Mouse (Mus musculus) adrenal gland, postnatal 10 days (tissue): Measurements from ENCODE around the gene Clasp1. TPM values are rescaled to one million over a fixed set of nuclear protein-coding genes. Genes with fewer than 3 reads are reported as not detected.

ENCODE experiments used
- DNase-seq: peaks from one replicate; pipeline ENCODE4 v3.0.0; 2021; ENCODE audit warnings: mixed read lengths
- total RNA-seq, 2 experiments: library from RNA; stranded (reverse); gene quantifications; 2 replicates each; pipeline ENCODE4 v1.2.3; 2021

The Clasp1 gene
- total RNA-seq, 2 experiments from 2014 or later = 39.7 to 60.7 TPM

GRCm38 (mm10) chr1:118402966-118403365 is 14.1 kb downstream of the Clasp1 start:
- no peak for DNase-seq

- no peak for DNase-seq
These were observed 14.6 kb downstream of the Clasp1 start for GRCm38 (mm10) chr1:118403440-118403839.

- DNase-seq = no peak
These were observed 18.9 kb downstream of the Clasp1 start for GRCm38 (mm10) chr1:118407586-118408250.

GRCm38 (mm10) chr1:118409249-118409648 is 20.4 kb downstream of the Clasp1 start:
- no peak for DNase-seq

- DNase-seq = no peak
These were observed 22.0 kb downstream of the Clasp1 start for GRCm38 (mm10) chr1:118410824-118411223.

GRCm38 (mm10) chr1:118413169-118413568 is 24.3 kb downstream of the Clasp1 start:
- DNase-seq = no peak

- DNase-seq = no peak
These were observed 28.3 kb downstream of the Clasp1 start for GRCm38 (mm10) chr1:118417047-118417730.

DNA sequence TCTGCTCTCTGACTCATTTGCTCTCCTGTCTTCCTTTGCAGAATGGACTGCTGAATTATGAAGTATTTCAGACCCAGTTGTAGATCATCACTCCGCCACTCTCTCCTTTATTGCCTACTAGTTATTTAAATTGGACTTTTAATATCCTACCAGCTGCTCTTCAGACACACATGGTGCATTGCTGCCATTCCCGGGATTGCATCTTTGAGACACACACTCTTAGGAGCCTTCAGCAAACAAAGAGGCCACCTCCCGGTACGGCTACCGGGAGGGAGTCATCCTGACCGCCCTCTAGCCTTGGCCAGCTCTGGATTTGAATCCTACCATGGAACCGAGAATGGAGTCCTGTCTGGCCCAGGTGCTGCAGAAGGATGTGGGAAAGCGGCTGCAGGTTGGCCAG is 30.5 kb downstream of the Clasp1 start:
- no peak for DNase-seq

- DNase-seq = no peak
These were observed 32.3 kb downstream of the Clasp1 start for GRCm38 (mm10) chr1:118421149-118421548.

GRCm38 (mm10) chr1:118422812-118423211 is 34.0 kb downstream of the Clasp1 start:
- DNase-seq = no peak

DNA sequence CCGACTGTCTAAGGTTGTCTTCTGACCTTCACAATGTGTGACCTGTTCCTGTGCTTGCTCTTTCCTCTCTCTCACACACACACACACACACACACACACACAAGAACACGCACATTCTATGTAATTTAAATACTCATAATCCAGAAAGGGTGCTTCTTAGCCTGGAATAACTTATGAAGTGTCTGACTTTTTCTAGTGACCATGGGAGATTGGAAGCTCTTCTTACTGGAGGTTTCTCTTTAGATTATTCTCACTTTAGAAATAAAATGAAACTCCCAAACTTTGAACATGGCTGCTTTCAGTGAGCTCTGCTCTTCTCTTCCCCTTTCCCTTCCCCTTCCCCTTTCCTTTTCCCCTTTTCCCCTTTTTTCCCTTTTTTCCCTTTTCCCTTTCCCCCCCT is 37.1 kb downstream of the Clasp1 start:
- no peak for DNase-seq

GRCm38 (mm10) chr1:118428354-118429084 is 39.7 kb downstream of the Clasp1 start:
- no peak for DNase-seq

GRCm38 (mm10) chr1:118431548-118431947 is 42.7 kb downstream of the Clasp1 start:
- no peak for DNase-seq

GRCm38 (mm10) chr1:118435001-118435473 is 46.2 kb downstream of the Clasp1 start:
- peak; percentile 22 for DNase-seq

DNA sequence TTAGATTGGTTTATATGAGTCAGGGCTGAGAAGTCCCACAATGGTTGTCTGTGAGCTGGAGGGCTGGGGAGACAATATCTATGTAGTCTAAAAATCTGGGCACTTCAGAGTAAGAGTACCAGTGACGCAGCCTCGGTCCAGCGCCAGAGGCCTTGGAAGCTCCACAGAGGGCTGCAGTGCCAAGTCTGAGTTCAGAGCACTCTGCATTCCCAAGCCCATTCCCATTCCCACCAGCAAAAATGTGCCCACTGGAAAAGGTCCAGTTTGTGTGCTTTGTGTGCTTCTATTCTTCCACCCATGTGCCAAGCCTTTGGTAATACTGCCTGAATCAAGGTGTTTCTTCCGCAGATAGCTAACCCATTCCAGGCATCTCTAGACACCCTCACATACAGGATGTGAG is 49.0 kb downstream of the Clasp1 start:
- DNase-seq = peak; percentile 33

GRCm38 (mm10) chr1:118438332-118438731 is 49.5 kb downstream of the Clasp1 start:
- DNase-seq = no peak

DNA sequence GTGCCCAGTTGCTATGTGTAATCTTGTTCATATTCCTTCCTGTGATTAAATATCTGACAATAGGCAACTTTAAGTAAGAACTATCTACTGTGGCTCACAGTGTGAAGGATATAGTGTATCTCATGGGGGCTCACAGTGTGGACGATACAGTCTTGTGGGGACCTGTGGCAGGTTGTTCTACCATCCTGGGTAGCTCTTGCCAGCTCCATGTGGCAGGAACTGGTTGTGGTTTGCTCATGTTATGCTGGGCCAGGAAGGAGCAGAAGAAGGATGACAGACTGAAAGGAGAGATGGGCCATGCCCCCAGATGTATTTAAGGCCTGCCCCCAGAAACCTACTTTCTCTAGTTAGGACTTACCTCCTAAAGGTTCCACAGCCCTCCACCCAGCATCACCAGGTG is 51.7 kb downstream of the Clasp1 start:
- DNase-seq = no peak

- no peak for DNase-seq
These were observed 55.6 kb downstream of the Clasp1 start for GRCm38 (mm10) chr1:118444420-118444819.

DNA sequence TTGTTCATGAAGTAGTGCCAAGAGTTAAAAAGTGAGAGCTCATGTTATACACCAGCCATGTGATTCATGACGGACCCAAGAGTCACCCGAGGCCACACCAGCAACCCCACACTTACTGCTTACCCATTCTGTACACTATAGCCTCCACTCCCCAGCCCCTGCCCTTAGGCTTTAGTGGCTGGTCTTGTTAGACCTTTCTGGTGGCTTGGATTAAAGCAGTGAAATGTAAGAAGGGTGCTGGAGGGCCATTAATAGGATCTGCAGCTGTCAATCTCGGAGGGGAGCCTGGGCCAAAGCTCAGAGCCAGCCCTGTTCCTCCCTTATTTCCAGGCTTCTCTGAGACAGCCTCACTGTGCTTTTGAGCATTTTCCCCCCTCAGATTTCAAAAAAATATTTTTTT is 56.1 kb downstream of the Clasp1 start:
- DNase-seq = no peak

- no peak for DNase-seq
These were observed 56.6 kb downstream of the Clasp1 start for GRCm38 (mm10) chr1:118445441-118445840.

DNA sequence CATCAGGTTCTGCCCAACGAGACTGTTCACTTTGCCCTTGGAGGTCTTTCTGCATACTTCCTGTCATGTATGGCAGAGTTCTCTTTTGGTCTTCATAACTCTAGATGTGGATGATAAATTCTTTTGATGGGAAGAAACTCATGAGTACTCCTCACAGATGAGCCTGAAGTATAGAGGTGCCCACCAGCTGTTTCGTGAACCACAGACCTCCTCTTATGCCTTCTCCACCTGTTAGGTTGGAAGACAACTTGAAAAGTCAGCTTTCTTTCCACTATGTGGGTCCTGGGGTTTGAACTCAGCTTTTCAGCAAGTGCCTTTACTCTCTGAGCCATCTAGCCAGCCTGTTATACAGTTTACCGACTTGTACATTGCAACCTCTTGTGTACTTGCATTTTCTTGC is 57.1 kb downstream of the Clasp1 start:
- no peak for DNase-seq

GRCm38 (mm10) chr1:118447131-118447530 is 58.3 kb downstream of the Clasp1 start:
- no peak for DNase-seq

- no peak for DNase-seq
These were observed 59.4 kb downstream of the Clasp1 start for GRCm38 (mm10) chr1:118448214-118448613.
